Comparison of ENCODE assay signal across 15 mouse cellular contexts in genomic region chr5:3974896-3975295, GRCm38 (mm10).
"Had no signal": no experiment of that assay in that cellular context is flagged by ENCODE, and none has a peak within 500 bp of the region (broad histone marks: within the 10 kb centered on the region; RNA-seq: fewer than 3 reads in every experiment).

No protein-coding gene starts in this region.

- DNase-seq: lung, adult 2 months; lung, postnatal 14 days; lung, postnatal 36 days; right cerebral cortex, postnatal 14 days; thymus, adult 2 months; thymus, postnatal 25 days; thymus, postnatal 4 days had no signal

- H3K4me3 ChIP-seq: lung, embryonic 15.5 days; megakaryocyte, embryonic 14.5 days; midbrain, embryonic 13.5 days; midbrain, embryonic 15.5 days; neural tube, embryonic 12.5 days; stomach, embryonic 15.5 days had no signal

- H3K27ac ChIP-seq: lung, embryonic 15.5 days; macrophage; midbrain, embryonic 13.5 days; midbrain, embryonic 15.5 days; neural tube, embryonic 12.5 days; stomach, embryonic 15.5 days; stomach, postnatal 0 days had no signal
